Mouse (Mus musculus) hindbrain, embryonic 14.5 days (tissue): ENCODE measurements around the gene Scn8a. TPM values are rescaled to one million over a fixed set of nuclear protein-coding genes. Genes with fewer than 3 reads are reported as not detected.

Experiments used
- ATAC-seq: fragments of 200-750 bp; cut with Nextera tagmentation; 2 replicates; pipeline ENCODE4 v1.8.0; 2017; ENCODE audit warnings: moderate number of reproducible peaks, mild to moderate bottlenecking, moderate TSS enrichment, moderate library complexity; ENCODE audit not compliant: low FRiP score
- DNase-seq: peaks from one replicate; pipeline ENCODE4 v3.0.0-alpha.2; 2015; ENCODE audit warnings: low spot score
- H3K27ac ChIP-seq: fragments of 300-500 bp; sonication (generic); 2 replicates; pipeline ENCODE4 v1.5.1; 2014; ENCODE audit warnings: mild to moderate bottlenecking, moderate library complexity
- H3K27me3 ChIP-seq: fragments of 300-500 bp; sonication (generic); 2 replicates; pipeline ENCODE4 v1.6.1; 2014; ENCODE audit warnings: mild to moderate bottlenecking, low read length, mixed read lengths; ENCODE audit not compliant: control insufficient read depth, insufficient read depth
- H3K36me3 ChIP-seq: fragments of 300-500 bp; sonication (generic); replicated peaks from 2 replicates; pipeline ENCODE4 v1.6.1; 2014; ENCODE audit not compliant: control insufficient read depth, insufficient read depth
- H3K4me1 ChIP-seq: fragments of 300-500 bp; sonication (generic); replicated peaks from 2 replicates; pipeline ENCODE4 v1.6.1; 2014; ENCODE audit warnings: antibody characterized with exemption, low read length, mixed read lengths; ENCODE audit not compliant: control insufficient read depth, insufficient read depth
- H3K4me2 ChIP-seq: fragments of 300-500 bp; sonication (generic); replicated peaks from 2 replicates; pipeline ENCODE4 v1.6.1; 2014; ENCODE audit warnings: mild to moderate bottlenecking, moderate library complexity
- H3K4me3 ChIP-seq: fragments of 300-500 bp; sonication (generic); replicated peaks from 2 replicates; pipeline ENCODE4 v1.5.1; 2014; ENCODE audit warnings: mild to moderate bottlenecking, low read length
- H3K9ac ChIP-seq: fragments of 300-500 bp; sonication (generic); 2 replicates; pipeline ENCODE4 v1.6.1; 2014
- H3K9me3 ChIP-seq: fragments of 300-500 bp; sonication (generic); 2 replicates; pipeline ENCODE4 v1.6.1; 2016; ENCODE audit warnings: low read length; ENCODE audit not compliant: control insufficient read depth
- WGBS: fragments of 180-500 bp; shearing (Covaris S2); extraction: QIAGEN DNeasy Blood & Tissue Kit; methylation state at CpG from one replicate; pipeline ENCODE4 v1.1.7; 2014; 5-methylcytosine and 5-hydroxymethylcytosine counted together
- polyA plus RNA-seq: library from polyadenylated mRNA; unstranded; fragments of >200 nt; fragmentation: Nextera tagmentation; extraction: Ambion mirVana; gene quantifications from 2 replicates; pipeline ENCODE4 v1.2.1, GENCODE M21; 2014

Scn8a gene
- polyA plus RNA-seq, 1 experiment from 2014 or later: 23.2 TPM

DNA sequence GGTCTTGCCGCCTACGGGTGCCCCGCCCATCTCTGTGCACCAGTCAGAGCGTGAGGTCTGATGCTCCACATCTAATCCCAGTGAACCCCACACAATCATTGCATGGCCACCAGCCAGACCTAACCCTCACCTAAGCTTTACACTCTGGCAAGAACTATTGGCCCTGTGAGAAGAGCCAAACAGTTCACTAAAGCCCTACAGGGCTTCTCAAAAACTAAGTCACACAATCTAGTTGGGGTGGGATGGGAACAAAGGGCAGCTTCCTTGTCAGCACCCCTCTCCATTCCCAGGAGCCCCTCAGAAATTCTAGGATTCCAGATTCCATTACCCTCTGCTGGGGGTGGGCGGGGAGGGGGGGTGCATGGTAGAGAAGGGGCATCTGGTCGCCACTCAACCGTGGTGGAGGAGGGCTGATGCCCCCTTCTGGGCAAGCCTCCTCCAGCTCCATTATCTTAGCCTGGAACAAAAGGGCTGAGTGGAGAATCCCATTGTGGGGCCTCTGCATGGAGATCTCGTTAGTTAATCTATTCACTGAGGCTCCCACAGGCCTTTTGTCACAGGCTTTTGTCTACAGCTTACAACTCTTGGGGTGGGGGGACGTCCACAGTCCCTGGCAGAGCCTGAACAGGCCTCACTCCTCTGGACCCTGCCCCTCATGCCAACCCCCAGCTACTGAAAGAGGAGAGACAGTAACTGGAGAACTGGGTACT lies 190.1 kb downstream of the Scn8a start:
- Histone ChIP-seq H3K4me1 (peaks cover 22% of the 10 kb centered on the region), H3K9me3 (no peaks in the 10 kb centered on the region), H3K36me3 (no peaks in the 10 kb centered on the region), H3K4me3 (no peak overlapping the region), H3K27me3 (peaks cover 8% of the 10 kb centered on the region), H3K4me2 (no peak overlapping the region), H3K9ac (no peak overlapping the region), H3K27ac (no peak overlapping the region)
- no peak; the same call in 1 of the 2 replicates for ATAC-seq
- DNase-seq: no peak
- WGBS: 15% methylated on average over 9 of the region's 9 CpGs

DNA sequence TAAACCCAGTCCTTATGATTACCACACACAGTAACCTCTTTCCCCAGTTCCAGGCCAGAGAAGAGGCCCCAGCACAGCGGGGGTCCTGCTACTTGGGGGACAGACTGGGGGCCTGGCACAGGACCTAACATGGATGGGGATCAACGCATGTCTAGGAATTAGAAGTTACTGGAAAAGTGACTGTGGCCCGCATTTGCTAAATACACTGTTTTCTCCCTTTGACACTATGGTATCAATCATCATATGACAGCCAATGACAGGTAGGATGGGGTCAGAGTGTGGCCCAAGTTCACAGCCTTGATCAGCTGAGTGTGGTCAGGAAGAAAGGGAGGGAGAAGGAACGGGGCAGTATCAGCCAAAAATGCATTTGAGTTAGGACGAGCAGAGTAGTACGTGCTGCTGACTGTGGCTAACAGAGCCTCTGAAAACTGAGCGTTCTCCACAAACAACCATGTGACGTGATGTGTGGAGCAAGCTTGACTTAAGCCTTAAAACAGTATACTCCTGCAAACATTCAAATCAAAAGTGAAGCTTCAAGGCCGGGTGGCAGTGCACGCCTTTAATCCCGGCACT lies 190.7 kb downstream of the Scn8a start:
- 30% methylated on average over 11 of the region's 11 CpGs for WGBS
- H3K4me3 ChIP-seq: no peak overlapping the region
- no peak overlapping the region for H3K27ac ChIP-seq
- H3K9ac ChIP-seq: no peak overlapping the region
- ATAC-seq (no peak), DNase-seq (no peak)
- peaks cover 1% of the 10 kb centered on the region; the same call in 1 of the 2 replicates for H3K27me3 ChIP-seq
- no peak overlapping the region for H3K4me2 ChIP-seq
- peaks cover 25% of the 10 kb centered on the region for H3K4me1 ChIP-seq
- H3K9me3 ChIP-seq: no peaks in the 10 kb centered on the region
- no peaks in the 10 kb centered on the region for H3K36me3 ChIP-seq

DNA sequence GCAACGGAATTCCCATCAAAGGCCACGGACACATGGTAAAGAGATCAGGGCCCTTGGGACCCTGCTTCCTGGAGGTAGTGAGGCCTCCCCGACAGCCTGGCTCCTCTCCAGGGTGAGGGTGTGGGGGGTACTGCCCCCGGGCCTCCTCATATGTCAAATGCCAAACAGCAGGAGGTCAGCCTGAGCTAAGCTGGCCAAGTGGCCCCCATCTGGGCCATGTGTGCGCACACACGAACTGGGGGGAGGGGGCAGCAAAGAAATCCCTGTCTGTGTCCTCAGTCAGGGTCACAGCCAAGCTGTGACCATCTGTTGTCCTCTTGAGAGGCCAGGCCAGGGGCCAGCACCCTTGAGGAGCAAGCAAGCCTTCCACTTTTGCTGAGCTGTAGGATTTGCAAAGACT lies 195.4 kb downstream of the Scn8a start:
- Histone ChIP-seq H3K36me3 (no peaks in the 10 kb centered on the region), H3K27ac (no peak overlapping the region), H3K4me1 (peaks cover 49% of the 10 kb centered on the region), H3K4me2 (no peak overlapping the region), H3K4me3 (no peak overlapping the region), H3K9me3 (no peaks in the 10 kb centered on the region), H3K9ac (no peak overlapping the region), H3K27me3 (no peaks in the 10 kb centered on the region)
- no peak for DNase-seq
- WGBS: 13% methylated on average over 6 of the region's 6 CpGs
- no peak for ATAC-seq

DNA sequence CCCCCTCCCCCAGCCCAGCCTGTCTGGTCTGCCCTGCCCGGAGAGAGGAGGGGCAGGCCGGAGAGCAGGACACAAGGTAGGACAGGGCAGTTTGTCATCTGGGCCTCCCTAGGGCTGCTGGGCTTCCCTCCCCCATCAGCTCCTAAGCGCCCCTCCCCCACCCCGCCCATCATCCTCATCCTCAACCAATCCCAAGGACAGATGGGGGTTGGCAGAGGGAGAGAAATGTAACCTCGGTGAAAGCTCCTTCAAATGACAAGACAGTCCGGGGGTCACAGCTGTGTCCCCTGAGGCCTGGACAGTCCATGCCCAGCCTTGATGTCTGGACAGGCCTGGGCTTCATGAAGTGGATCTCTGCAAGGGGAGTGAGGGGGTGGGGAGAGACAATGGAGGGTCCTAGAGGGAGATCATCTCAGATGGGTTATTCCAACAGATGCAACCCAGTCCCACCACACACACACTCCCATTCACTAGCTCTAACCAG lies 196.7 kb downstream of the Scn8a start:
- Histone ChIP-seq H3K36me3 (no peaks in the 10 kb centered on the region), H3K4me2 (no peak overlapping the region), H3K9me3 (no peaks in the 10 kb centered on the region), H3K27me3 (no peaks in the 10 kb centered on the region), H3K9ac (no peak overlapping the region), H3K27ac (0 out of 2 replicates have a peak overlapping the region, but pooled peaks have one; percentile 5), H3K4me3 (no peak overlapping the region), H3K4me1 (peaks cover 52% of the 10 kb centered on the region)
- WGBS: 6% methylated on average over 6 of the region's 6 CpGs
- ATAC-seq (no peak), DNase-seq (no peak)

DNA sequence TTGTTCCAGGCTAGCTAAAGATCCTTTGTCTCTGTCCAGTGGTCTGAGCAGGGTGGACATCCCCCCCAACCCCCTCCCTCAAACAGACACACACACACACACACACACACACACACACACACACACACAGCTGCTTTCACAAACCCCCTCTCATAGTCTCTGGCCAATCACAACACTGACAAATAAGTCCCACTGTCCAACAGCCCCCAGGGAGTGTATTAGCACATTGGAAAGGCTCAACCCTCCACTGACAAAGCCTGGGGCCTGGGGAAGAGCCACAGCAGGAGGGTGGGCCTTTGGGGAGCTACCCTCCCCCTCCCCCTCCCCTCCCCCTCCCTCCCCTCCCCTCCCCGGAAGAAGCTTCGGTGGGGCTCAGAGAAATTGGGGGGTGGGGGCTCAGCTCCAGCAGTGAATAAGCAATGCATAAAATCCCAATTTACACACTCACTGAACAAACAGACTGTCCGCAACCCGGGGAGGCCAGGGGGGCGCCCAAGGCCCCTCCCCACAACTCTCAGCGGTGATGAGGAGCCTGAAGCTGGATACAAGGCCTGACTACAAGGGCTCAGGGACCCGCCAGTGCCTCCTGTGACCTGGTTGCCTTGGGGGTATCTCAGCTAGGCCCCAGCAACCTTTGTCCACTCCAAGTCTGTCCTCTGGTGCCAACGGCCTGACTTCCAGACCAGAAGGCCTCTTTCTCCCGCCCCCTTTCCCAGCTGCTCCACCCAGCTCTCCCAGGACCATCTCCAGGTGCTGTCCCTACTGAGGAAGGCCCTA lies 197.4 kb downstream of the Scn8a start:
- Histone ChIP-seq H3K4me2 (no peak overlapping the region), H3K4me3 (no peak overlapping the region), H3K9ac (no peak overlapping the region), H3K27me3 (no peaks in the 10 kb centered on the region), H3K36me3 (no peaks in the 10 kb centered on the region), H3K4me1 (peaks cover 50% of the 10 kb centered on the region), H3K27ac (0 out of 2 replicates have a peak overlapping the region, but pooled peaks have one; percentile 5), H3K9me3 (no peaks in the 10 kb centered on the region)
- no peak for ATAC-seq
- WGBS: 4% methylated on average over 7 of the region's 9 CpGs
- DNase-seq: no peak

DNA sequence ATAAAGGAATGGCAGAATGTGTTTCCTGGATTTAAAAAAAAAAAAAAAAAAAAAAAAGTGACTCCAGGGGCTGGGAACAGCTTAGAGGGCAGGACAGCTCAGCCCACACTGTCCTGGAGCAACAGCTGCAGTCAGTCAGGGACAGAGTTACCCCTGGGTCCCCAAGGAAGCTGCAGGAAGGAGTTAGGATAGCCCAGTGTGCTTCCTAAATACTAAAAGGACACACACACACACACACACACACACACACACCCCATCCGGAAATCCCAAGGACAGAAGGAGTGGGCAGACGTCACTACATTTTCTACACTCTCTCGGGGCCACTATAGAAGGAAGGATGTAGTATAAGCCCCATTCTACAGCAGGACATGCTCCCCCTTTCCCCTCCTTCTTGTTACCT lies 198.4 kb downstream of the Scn8a start:
- Histone ChIP-seq H3K27ac (no peak overlapping the region), H3K27me3 (no peaks in the 10 kb centered on the region), H3K4me3 (no peak overlapping the region), H3K36me3 (no peaks in the 10 kb centered on the region), H3K9ac (no peak overlapping the region), H3K4me2 (no peak overlapping the region), H3K4me1 (peaks cover 45% of the 10 kb centered on the region), H3K9me3 (no peaks in the 10 kb centered on the region)
- DNase-seq (no peak), ATAC-seq (no peak)
- WGBS: 37% methylated on average over 3 of the region's 3 CpGs

DNA sequence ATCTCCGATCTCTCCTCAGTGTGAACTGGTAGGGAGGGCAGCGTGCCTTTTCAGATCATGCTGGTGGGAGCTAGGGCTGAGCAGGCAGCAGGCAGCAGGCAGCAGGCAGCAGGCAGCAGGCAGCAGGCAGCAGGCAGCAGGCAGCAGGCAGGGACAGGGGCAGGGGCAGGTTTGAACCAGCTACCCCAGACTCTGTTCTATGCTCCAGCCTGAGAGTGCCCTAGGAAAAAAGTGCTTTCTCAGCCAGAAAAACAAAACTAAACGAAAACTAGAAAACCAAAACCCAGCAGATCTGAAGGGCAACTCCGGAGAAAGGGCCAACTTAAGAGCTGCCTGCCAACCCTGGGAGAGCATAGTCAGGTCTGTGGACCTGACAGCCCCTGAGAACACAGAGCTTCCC lies 199.0 kb downstream of the Scn8a start:
- H3K27ac ChIP-seq: no peak overlapping the region; the same call in 1 of the 2 replicates
- DNase-seq (no peak), ATAC-seq (no peak)
- H3K36me3 ChIP-seq: no peaks in the 10 kb centered on the region
- peaks cover 45% of the 10 kb centered on the region for H3K4me1 ChIP-seq
- no peaks in the 10 kb centered on the region for H3K27me3 ChIP-seq
- H3K4me3 ChIP-seq: no peak overlapping the region
- 40% methylated on average over 4 of the region's 4 CpGs for WGBS
- H3K9me3 ChIP-seq: no peaks in the 10 kb centered on the region
- no peak overlapping the region for H3K4me2 ChIP-seq
- no peak overlapping the region for H3K9ac ChIP-seq

DNA sequence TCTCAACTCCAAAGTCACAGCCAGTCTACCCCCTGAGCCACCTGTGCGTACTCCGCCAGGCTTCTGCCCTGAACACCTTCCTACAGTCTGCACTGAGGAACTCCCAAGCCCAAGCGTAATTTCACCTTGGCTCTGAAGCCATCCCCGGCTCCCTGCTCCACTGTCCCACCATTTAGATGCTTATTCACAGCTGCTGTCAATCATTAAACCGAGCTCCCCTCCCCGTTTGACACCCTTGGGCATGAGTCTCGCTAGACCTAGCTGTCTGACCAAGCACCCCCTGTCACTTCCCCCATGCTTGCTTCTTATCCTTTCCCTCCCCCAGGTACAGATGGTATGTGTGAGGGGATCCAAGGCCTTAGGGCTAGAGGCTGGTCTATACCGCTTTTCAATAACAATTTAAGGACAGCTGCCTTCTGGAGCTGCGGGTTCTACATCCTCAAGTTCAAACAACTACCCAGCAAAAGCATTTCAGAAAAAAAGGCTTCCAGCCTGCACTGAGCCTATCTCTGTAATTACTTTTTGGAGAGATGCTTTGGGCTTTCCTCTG lies 200.1 kb downstream of the Scn8a start:
- 44% methylated on average over 9 of the region's 9 CpGs for WGBS
- no peak overlapping the region for H3K9ac ChIP-seq
- H3K27me3 ChIP-seq: no peaks in the 10 kb centered on the region
- no peaks in the 10 kb centered on the region for H3K9me3 ChIP-seq
- H3K4me3 ChIP-seq: no peak overlapping the region
- no peak overlapping the region for H3K27ac ChIP-seq
- ATAC-seq: no peak
- DNase-seq: no peak
- H3K4me1 ChIP-seq: peaks cover 45% of the 10 kb centered on the region
- no peaks in the 10 kb centered on the region for H3K36me3 ChIP-seq
- H3K4me2 ChIP-seq: no peak overlapping the region

DNA sequence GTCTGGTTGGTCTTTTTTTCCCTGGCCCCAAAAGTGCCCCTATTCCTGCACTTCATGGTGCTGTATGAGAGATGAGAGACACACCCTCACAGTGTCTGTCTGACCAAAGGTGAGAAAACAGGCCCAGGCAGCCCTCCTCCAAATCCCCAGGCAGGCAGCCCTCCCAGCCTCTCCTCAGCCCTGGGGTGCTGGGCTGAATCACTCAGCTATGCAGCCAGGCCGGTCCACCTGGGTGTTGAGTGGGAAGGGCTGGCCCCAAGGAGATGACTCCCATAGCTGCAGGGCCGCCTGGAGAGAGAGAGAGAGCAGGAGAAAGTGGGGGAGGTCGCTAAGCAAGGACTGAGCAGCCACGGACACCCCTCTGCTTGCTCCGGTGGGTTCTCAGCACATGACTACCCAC lies 201.1 kb downstream of the Scn8a start:
- no peak overlapping the region for H3K27ac ChIP-seq
- no peak overlapping the region for H3K4me2 ChIP-seq
- H3K9me3 ChIP-seq: no peaks in the 10 kb centered on the region
- H3K36me3 ChIP-seq: no peaks in the 10 kb centered on the region
- H3K27me3 ChIP-seq: no peaks in the 10 kb centered on the region
- no peak for ATAC-seq
- 34% methylated on average over 5 of the region's 5 CpGs for WGBS
- H3K4me1 ChIP-seq: peaks cover 45% of the 10 kb centered on the region
- H3K4me3 ChIP-seq: no peak overlapping the region
- DNase-seq: no peak
- H3K9ac ChIP-seq: no peak overlapping the region
